Mouse (Mus musculus) stomach, postnatal 0 days (tissue): ENCODE results near the gene Kcnk7. TPM values are rescaled to one million over a fixed set of nuclear protein-coding genes. Genes with fewer than 3 reads are reported as not detected.

ENCODE experiments used
- ATAC-seq: fragments of 200-750 bp; cut with Nextera tagmentation; 2 replicates; pipeline ENCODE4 v1.8.0; 2017; ENCODE audit not compliant: low FRiP score, low TSS enrichment
- DNase-seq: peaks from one replicate; pipeline ENCODE4 v3.0.0-alpha.2; 2016; ENCODE audit warnings: low spot score
- H3K27ac ChIP-seq: fragments of 300-500 bp; sonication (generic); replicated peaks from 2 replicates; pipeline ENCODE4 v1.5.1; 2014; ENCODE audit warnings: mild to moderate bottlenecking, control low read depth
- H3K27me3 ChIP-seq: fragments of 300-500 bp; sonication (generic); 2 replicates; pipeline ENCODE4 v1.6.1; 2014; ENCODE audit warnings: low read length; ENCODE audit not compliant: control insufficient read depth, insufficient read depth
- H3K36me3 ChIP-seq: fragments of 300-500 bp; sonication (generic); 2 replicates; pipeline ENCODE4 v1.6.1; 2014; ENCODE audit warnings: low read length, mixed read lengths; ENCODE audit not compliant: control insufficient read depth, insufficient read depth
- H3K4me1 ChIP-seq: fragments of 300-500 bp; sonication (generic); replicated peaks from 2 replicates; pipeline ENCODE4 v1.6.1; 2014; ENCODE audit warnings: antibody characterized with exemption; ENCODE audit not compliant: control insufficient read depth, insufficient read depth
- H3K4me2 ChIP-seq: fragments of 300-500 bp; sonication (generic); replicated peaks from 2 replicates; pipeline ENCODE4 v1.6.1; 2014; ENCODE audit warnings: low read depth, mild to moderate bottlenecking, control low read depth, moderate library complexity
- H3K4me3 ChIP-seq: fragments of 300-500 bp; sonication (generic); 2 replicates; pipeline ENCODE4 v1.5.1; 2014; ENCODE audit warnings: low read depth, low read length, control low read depth
- H3K9ac ChIP-seq: fragments of 300-500 bp; sonication (generic); 2 replicates; pipeline ENCODE4 v1.6.1; 2014; ENCODE audit warnings: mild to moderate bottlenecking, low read length, control low read depth, mixed read lengths
- H3K9me3 ChIP-seq: fragments of 300-500 bp; sonication (generic); 2 replicates; pipeline ENCODE4 v1.6.1; 2016; ENCODE audit warnings: low read length; ENCODE audit not compliant: control insufficient read depth
- CTCF ChIP-seq: IDR thresholded peaks from 2 replicates; pipeline ENCODE4 v1.5.1; 2016; ENCODE audit warnings: antibody characterized with exemption, low read depth, mild to moderate bottlenecking, moderate library complexity
- EP300 ChIP-seq: optimal IDR thresholded peaks from 2 replicates; pipeline ENCODE3; 2016; ENCODE audit warnings: antibody characterized with exemption
- WGBS: fragments of 180-500 bp; shearing (Covaris S2); extraction: QIAGEN DNeasy Blood & Tissue Kit; methylation state at CpG from one replicate; pipeline ENCODE4 v1.1.7; 2014; 5-methylcytosine and 5-hydroxymethylcytosine counted together
- polyA plus RNA-seq: library from polyadenylated mRNA; unstranded; fragments of >200 nt; fragmentation: Nextera tagmentation; extraction: Ambion mirVana; gene quantifications from 2 replicates; pipeline ENCODE4 v1.2.1, GENCODE M21; 2015

Gene Kcnk7
- polyA plus RNA-seq, 1 experiment from 2014 or later = 8.4 TPM

DNA sequence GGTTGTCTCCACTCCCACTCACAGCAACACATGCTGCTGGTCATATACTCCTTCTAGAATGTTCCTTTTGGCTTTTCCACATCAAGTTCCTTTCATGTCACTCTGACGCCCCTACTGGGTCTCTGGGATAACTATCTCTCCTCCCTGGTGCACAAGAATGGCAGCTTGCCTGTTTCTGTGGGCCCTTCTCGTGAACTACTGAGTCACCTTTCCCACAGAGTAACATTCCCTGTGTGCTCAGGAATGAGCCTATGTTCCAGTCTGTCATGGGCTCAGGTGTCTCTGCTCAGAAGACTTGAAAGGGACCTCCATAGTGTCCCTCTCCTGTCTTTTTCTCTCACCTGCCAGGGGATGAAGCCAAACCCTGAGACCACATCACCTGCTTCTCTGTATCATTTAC is 35.3 kb downstream of the Kcnk7 start:
- Histone ChIP-seq H3K4me1 (peaks cover 2% of the 10 kb centered on the region; the same call in 1 of the 2 replicates), H3K27me3 (no peaks in the 10 kb centered on the region), H3K36me3 (no peaks in the 10 kb centered on the region), H3K27ac (no peak overlapping the region), H3K9me3 (no peaks in the 10 kb centered on the region), H3K4me2 (no peak overlapping the region), H3K4me3 (no peak overlapping the region), H3K9ac (no peak overlapping the region)
- WGBS = 37% methylated on average over 2 of the region's 2 CpGs
- ATAC-seq (no peak), DNase-seq (no peak)
- TF ChIP-seq EP300 (no peak), CTCF (no peak)

DNA sequence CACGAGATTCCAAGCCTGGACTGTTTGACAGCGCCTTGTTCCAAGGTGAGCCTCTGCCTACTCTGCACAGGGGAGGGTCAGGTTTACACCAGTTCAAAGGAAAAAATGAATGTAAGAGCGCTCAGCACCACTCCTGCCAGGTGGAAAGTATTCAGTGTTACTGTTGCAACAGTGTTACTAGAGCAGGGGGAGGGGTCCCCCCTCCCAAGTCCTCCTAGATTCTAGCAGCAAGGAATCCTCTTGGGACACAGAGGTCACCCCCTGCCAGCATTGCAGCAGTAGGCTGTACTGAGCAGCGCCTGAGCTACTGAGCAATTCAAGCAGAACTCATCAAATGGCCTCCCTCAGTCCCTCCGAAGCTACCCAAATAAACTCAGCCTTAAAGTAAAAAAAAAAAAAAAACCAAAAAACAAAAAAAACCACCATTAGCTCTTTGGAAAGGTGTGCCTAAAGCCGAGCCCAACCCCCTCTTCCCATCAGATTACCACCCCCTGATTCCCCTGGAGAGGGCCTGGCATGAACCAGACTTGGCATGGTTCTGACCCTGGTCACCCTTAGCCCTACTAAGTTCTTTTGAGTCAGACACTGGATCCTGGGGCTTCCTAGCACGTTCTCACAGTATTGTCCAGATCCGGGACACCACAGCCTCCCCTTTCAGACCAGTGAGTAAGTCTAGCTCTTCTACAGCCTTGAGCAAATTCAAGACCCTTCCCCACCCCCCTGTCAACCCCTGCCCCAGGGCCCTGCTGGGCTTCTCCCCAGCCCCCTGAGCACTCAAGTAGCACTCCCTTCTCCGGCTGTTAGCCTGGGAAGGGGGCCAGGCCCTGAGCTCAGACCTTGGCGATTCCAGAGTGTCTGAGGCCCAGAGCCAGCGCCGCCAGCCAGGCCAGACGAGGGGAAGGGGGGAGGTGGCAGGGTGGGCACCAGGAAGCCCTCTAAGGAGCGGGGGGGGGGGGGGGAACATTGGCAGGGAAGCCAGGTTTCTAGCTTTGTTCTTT is 36.5 kb downstream of the Kcnk7 start, which contains the start of gene Ltbp3:
Gene Ltbp3 (plus strand): TSS at position 585 of the 998 bp plus-strand sequence.
- peak; percentile 66 for DNase-seq
- Histone ChIP-seq H3K4me2 (peak within 1 kb of the TSS; percentile 99), H3K27me3 (no peaks in the 10 kb centered on the region), H3K4me1 (peaks cover 6% of the 10 kb centered on the region; the same call in 1 of the 2 replicates), H3K9me3 (no peaks in the 10 kb centered on the region), H3K4me3 (peak within 1 kb of the TSS; percentile 74), H3K36me3 (no peaks in the 10 kb centered on the region), H3K27ac (peak within 1 kb of the TSS; percentile 95), H3K9ac (peak within 1 kb of the TSS; percentile 84)
- TF ChIP-seq EP300 (no peak), CTCF (no peak)
- peak; percentile 56; the same call in 1 of the 2 replicates for ATAC-seq
- 43% methylated on average over 10 of the region's 14 CpGs for WGBS

GRCm38 (mm10) chr19:5741641-5742240 is 37.6 kb downstream of the Kcnk7 start:
- Histone ChIP-seq H3K9me3 (no peaks in the 10 kb centered on the region), H3K27me3 (no peaks in the 10 kb centered on the region), H3K4me3 (peak overlapping the region; percentile 74), H3K36me3 (no peaks in the 10 kb centered on the region), H3K9ac (peak overlapping the region; percentile 84), H3K27ac (peak overlapping the region; percentile 95), H3K4me1 (peaks cover 10% of the 10 kb centered on the region; the same call in 1 of the 2 replicates), H3K4me2 (peak overlapping the region; percentile 99)
- peak; percentile 30 for TF ChIP-seq CTCF
- no peak for TF ChIP-seq EP300
- peak; percentile 71; the same call in 1 of the 2 replicates for ATAC-seq
- 0% methylated on average over 51 of the region's 55 CpGs for WGBS
- DNase-seq = peak; percentile 76

DNA sequence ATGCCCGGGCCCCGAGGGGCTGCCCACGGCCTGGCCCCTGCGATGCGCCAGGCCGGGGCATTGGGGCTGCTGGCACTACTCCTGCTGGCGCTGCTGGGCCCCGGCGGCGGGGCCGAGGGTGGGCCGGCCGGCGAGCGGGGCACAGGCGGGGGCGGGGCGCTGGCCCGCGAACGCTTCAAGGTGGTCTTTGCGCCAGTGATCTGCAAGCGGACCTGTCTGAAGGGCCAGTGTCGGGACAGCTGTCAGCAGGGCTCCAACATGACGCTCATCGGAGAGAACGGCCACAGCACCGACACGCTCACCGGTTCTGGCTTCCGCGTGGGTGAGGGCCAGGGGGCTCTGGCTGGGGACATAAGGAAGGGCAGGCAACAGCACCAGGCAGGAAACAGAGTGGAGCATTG is 38.1 kb downstream of the Kcnk7 start:
- no peak; the same call in 1 of the 2 replicates for ATAC-seq
- peak overlapping the region; percentile 99 for H3K4me2 ChIP-seq
- H3K27ac ChIP-seq = peak overlapping the region; percentile 95
- H3K4me3 ChIP-seq = peak overlapping the region; percentile 74
- no peaks in the 10 kb centered on the region for H3K9me3 ChIP-seq
- WGBS = 3% methylated on average over 32 of the region's 32 CpGs
- peaks cover 10% of the 10 kb centered on the region; the same call in 1 of the 2 replicates for H3K4me1 ChIP-seq
- no peak for DNase-seq
- TF ChIP-seq EP300 = no peak
- no peak for TF ChIP-seq CTCF
- no peaks in the 10 kb centered on the region for H3K36me3 ChIP-seq
- H3K9ac ChIP-seq = peak overlapping the region; percentile 84
- H3K27me3 ChIP-seq = no peaks in the 10 kb centered on the region

- WGBS = 46% methylated on average over 5 of the region's 5 CpGs
- ATAC-seq (no peak), DNase-seq (no peak)
- TF ChIP-seq EP300 = no peak
- no peak; the same call in 1 of the 2 replicates for TF ChIP-seq CTCF
- Histone ChIP-seq H3K27ac (no peak overlapping the region), H3K4me3 (no peak overlapping the region), H3K27me3 (no peaks in the 10 kb centered on the region), H3K9me3 (no peaks in the 10 kb centered on the region), H3K4me1 (peaks cover 10% of the 10 kb centered on the region; the same call in 1 of the 2 replicates), H3K9ac (no peak overlapping the region; the same call in 1 of the 2 replicates), H3K36me3 (no peaks in the 10 kb centered on the region), H3K4me2 (no peak overlapping the region; the same call in 1 of the 2 replicates)
Measured at GRCm38 (mm10) chr19:5743576-5743975, 39.4 kb downstream of the Kcnk7 start.
